Mouse (Mus musculus) embryonic fibroblast, embryonic 13.5 days (primary cell): ENCODE data around the gene Erich2.

Source experiments
- CTCF ChIP-seq: IDR thresholded peaks from 2 replicates; pipeline ENCODE4 v1.5.1; 2011; ENCODE audit warnings: mild to moderate bottlenecking, control low read depth, low read length, moderate library complexity, borderline replicate concordance; ENCODE audit not compliant: insufficient read depth
- POLR2A ChIP-seq: IDR thresholded peaks from 2 replicates; pipeline ENCODE4 v1.6.1; 2011; ENCODE audit warnings: low read depth, mild to moderate bottlenecking, control low read depth, low read length, moderate library complexity

- TF ChIP-seq CTCF: no peak
- TF ChIP-seq POLR2A: no peak
Measured at GRCm38 (mm10) chr2:70471136-70471535, 37.5 kb upstream of the Erich2 start.
